Mouse (Mus musculus): ENCODE measurements around the gene Ccdc28b.

GRCm38 (mm10) chr4:129615801-129616290 lies 7.9 kb downstream of the Ccdc28b start:
- TF ChIP-seq CTCF (IDR thresholded peaks at IDR 0.05; ENCODE audit: low read depth) (no peak), EP300 (optimal IDR thresholded peaks at IDR 0.05) (no peak)

All from stomach, postnatal 0 days (tissue).